ENCODE assay signal across 19 mouse cellular contexts in genomic region chr2:148116033-148116790, GRCm38 (mm10).
"Had no signal": no experiment of that assay in that cellular context is flagged by ENCODE, and none has a peak within 500 bp of the region (broad histone marks: within the 10 kb centered on the region; RNA-seq: fewer than 3 reads in every experiment).

No protein-coding gene starts in this region.

- H3K4me2 ChIP-seq: limb, embryonic 13.5 days; liver, embryonic 12.5 days; liver, embryonic 15.5 days; midbrain, embryonic 13.5 days; neural tube, embryonic 13.5 days had no signal

- H3K9me3 ChIP-seq: limb, embryonic 10.5 days; limb, embryonic 13.5 days; liver, embryonic 12.5 days; liver, embryonic 15.5 days; midbrain, embryonic 10.5 days; midbrain, embryonic 13.5 days; neural tube, embryonic 13.5 days had no signal

- H3K27me3 ChIP-seq: limb, embryonic 13.5 days; liver, embryonic 12.5 days; liver, embryonic 15.5 days; midbrain, embryonic 13.5 days; neural tube, embryonic 13.5 days had no signal

- H3K9ac ChIP-seq: limb, embryonic 13.5 days; liver, embryonic 12.5 days; liver, embryonic 15.5 days; midbrain, embryonic 13.5 days; neural tube, embryonic 13.5 days had no signal

- ATAC-seq: intestine, postnatal 0 days; liver, embryonic 12.5 days; midbrain, embryonic 13.5 days; midbrain, embryonic 16.5 days had no signal

- H3K4me1 ChIP-seq: limb, embryonic 10.5 days; limb, embryonic 13.5 days; liver, embryonic 12.5 days; liver, embryonic 15.5 days; midbrain, embryonic 10.5 days; midbrain, embryonic 13.5 days; neural tube, embryonic 13.5 days had no signal

- H3K36me3 ChIP-seq: limb, embryonic 10.5 days; limb, embryonic 13.5 days; liver, embryonic 12.5 days; liver, embryonic 15.5 days; midbrain, embryonic 10.5 days; midbrain, embryonic 13.5 days; neural tube, embryonic 13.5 days had no signal

- DNase-seq: kidney, adult 8-10 months; kidney, postnatal 4 days; liver; lung, adult 18-20 months; retina, postnatal 1 day; thymus, adult 2 months; thymus, postnatal 25 days had no signal

- H3K4me3 ChIP-seq: limb, embryonic 10.5 days; limb, embryonic 13.5 days; liver, embryonic 12.5 days; liver, embryonic 15.5 days; midbrain, embryonic 10.5 days; midbrain, embryonic 13.5 days; myocyte; neural tube, embryonic 13.5 days had no signal

- H3K27ac ChIP-seq: limb, embryonic 10.5 days; limb, embryonic 13.5 days; liver, embryonic 12.5 days; liver, embryonic 15.5 days; macrophage; midbrain, embryonic 10.5 days; midbrain, embryonic 13.5 days; neural tube, embryonic 13.5 days; stomach, postnatal 0 days had no signal
